Mouse (Mus musculus) left cerebral cortex, postnatal 25 days (tissue): ENCODE data around the gene Unc119. TPM values are rescaled to one million over a fixed set of nuclear protein-coding genes. Genes with fewer than 3 reads are reported as not detected.

ENCODE experiments used
- DNase-seq, 2 experiments: peaks; one replicate each; pipeline ENCODE4 v3.0.0; 2022; ENCODE audit warnings: low spot score in 2 of 2, mixed read lengths in 1 of 2
- intact Hi-C: fragments of 180-260 bp; cut with DNase I; formaldehyde crosslinking; loops from one replicate; pipeline ENCODE4 v1.15.1; 2025
- total RNA-seq, 2 experiments: library from RNA; stranded (reverse); gene quantifications; 2 replicates each; pipeline ENCODE4 v1.2.3; 2021

Gene Unc119
- 10 to 100 TPM; 27.9 to 30.2 TPM for total RNA-seq

DNA sequence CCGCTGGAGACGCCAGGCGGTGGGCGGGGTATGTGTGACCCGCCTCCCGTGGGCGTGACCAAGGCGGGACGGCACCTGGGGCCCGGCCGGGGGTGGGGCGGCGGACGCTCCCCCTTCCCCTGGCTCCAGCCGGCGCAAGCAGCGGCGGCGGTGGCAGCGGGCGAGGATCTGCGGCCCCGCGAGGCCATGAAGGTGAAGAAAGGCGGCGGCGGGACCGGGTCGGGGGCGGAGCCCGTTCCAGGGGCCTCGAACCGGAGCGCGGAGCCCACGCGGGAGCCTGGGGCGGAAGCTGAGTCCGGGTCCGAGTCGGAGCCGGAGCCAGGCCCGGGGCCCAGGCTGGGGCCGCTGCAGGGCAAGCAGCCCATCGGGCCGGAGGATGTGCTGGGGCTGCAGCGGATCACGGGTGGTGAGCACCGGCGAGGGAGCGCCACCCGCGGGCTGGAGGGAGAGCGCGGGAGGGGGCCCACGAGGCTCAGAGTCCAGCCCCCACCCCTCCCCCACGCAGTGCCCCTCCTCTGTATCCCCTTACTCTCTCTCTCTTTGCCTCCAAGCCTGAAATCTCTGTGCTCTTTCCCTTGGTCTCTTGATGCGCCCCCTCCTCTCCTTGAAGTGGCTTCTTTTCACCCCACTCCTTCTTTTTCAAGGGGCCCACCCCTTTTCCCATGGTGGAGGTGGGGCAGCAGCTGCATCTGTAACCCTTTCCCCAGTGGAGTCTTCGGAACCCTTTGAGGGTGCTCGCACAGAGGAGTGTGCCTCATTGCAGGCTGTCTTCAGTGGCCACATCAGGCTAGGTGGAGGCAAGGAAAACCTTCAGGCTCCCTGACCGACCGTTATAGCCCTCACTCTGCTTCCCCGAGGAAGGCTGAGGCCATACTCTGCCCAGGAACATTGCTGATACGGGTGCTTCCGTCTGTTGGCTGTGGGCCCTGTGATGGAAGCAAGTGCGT, at the start of gene Unc119:
Unc119 (plus strand) TSS at position 102 of the 947 bp plus-strand sequence.
- intact Hi-C loops = no loop called here
- DNase-seq = peak; percentile 67 to 80

DNA sequence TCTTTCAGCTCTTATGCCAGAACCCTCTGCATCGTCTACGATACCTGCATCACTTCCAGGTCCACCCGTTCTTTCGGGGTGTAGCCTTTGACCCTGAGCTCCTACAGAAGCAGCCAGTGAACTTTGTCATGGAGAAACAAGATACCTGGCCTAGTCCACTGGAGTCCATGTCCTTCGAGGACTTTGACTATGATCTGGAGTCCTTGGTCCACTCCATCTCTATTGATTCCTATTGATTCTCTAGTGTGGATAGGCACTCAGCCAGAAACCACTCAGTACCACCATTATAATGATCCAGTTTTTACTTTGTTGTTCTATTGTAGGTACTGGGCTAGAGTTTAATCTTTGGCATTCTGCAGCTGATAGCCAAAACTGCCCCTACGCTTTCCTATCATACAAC, 48.7 kb upstream of the Unc119 start:
- no peak for DNase-seq

DNA sequence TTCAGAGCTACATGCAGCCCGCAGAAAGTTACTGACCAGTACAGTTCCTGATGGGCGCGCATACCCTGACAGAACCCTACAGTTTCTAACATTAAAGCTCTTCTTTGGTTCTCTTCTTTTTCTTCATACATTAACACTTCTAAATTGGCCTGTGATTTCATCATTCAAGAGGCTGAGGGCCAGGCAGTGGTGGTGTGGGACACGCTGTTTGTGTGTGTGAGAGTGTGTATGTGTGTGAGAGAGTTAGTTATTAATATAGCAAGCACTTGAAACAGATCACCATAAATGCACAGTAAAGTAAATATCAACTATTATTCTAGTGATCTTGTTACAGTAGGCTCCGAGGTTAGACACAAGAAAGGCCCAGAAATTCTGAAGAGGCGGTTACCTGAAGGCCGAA, 42.4 kb upstream of the Unc119 start:
- no peak for DNase-seq
- intact Hi-C loops = loop anchor here (1.0 kb wide), 1 partner anchor 27 kb away; the partner anchor contains the start of gene Pigs

More for the DNA sequence above, 48.7 kb upstream of the Unc119 start:
- intact Hi-C loops = no loop called here

DNA sequence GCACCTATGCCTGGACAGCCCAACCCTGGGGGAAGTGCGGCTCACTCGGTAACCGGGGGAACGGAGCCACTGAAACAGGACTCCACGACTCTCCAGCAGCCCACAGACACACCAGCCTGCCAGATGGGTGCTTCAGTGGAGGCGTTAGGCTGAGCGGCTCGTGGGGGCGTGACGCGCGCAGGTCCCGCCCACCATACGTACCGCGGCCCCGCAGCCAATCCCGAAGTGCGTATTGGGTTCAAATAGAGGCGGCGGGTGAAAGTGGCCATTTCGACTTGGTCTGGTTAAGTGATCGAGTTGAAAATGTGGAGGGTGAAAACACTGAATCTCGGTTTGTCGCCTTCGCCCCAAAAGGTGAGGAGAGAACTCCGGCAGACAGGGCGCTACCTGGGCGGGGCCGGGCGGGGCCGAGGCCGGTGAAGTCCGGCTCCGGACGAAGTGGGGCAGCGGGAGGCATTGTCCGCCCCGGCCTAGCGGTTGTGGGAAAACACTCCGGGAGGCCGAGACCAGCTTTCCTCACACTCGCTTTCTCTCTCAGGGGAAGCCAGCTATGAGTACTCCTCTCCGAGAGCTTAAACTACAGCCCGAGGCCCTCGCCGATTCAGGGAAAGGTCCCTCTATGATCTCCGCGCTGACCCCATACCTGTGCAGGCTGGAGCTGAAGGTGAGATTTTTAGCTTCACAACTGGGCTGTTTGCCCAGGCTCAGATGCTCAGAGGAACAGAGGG, 41.8 kb upstream of the Unc119 start, which contains the start of gene Spag5:
Spag5 (plus strand) TSS at position 173 of the 728 bp plus-strand sequence.
- intact Hi-C loops = loop anchor here (1.0 kb wide), 1 partner anchor 27 kb away; the partner anchor contains the start of gene Pigs
- peak; percentile 90 to 97 for DNase-seq

DNA sequence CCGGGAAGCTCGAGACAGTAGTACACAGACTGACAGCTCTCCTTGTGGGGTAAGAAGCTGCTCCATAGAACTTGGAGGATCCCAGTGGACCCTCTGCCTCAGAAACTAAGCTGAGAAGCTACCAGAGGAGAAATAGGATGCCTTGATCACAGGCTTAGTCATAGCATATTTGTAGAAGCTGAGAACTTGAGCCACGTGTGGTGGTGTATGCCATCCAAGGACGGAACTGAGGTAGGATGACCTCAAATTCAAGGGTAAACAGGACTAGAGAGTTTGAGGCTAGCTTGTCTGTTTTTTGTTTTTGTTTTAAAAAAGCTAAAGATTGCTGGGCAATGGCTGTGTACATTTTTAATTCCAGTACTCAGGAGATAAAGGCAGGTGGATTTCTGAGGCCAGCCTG, 38.0 kb upstream of the Unc119 start:
- intact Hi-C loops = no loop called here
- DNase-seq = no peak

DNA sequence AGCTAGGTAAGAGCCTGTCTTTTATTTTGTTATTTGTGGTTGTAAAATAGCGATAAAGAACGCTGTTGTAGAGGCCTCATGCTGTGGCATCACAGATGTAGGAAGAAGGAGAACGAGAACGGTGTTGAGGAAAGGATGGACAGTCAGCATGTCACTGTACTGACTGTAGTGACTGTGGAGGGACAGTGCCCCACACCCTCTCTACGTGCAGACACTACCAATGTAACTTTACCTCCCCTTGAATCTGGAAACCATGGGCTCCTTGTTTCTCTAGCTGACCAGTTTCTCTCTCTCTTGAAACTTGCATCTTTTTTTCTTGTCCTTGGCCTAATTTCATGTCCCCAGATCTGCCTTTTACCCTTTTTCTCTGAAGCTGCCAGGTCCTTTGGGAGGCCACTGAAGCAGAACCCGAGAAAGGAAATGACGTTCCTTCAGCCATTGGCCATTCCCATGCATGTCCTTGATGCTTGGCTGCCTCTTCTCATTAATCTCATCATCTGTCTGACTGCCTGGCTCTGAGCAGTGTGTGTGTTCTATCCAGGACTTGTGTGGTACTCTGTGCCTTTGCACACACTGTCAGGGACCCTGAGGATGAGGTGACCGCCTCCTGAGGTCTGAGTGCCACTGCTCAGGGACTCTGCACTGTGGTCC, 32.3 kb upstream of the Unc119 start:
- intact Hi-C loops = no loop called here
- DNase-seq = no peak

DNA sequence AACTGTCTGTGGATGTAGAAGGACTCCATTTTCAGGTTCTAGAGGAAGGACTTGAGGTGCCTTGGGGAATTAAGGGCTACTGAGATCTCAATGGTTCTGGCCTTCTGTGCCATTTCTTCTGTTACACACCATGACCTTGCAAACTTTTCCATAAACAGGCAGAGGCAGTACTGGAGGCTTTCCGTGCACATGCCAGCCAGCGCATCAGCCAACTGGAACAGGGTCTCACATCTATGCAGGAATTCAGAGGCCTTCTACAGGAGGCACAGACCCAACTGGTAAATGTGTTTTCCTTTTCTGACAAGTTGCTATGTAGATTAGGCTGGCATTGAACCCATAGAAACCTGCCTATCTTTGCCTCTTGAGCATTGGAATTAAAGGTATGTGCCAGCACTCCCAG, 29.6 kb upstream of the Unc119 start:
- DNase-seq = no peak
- intact Hi-C loops = no loop called here

DNA sequence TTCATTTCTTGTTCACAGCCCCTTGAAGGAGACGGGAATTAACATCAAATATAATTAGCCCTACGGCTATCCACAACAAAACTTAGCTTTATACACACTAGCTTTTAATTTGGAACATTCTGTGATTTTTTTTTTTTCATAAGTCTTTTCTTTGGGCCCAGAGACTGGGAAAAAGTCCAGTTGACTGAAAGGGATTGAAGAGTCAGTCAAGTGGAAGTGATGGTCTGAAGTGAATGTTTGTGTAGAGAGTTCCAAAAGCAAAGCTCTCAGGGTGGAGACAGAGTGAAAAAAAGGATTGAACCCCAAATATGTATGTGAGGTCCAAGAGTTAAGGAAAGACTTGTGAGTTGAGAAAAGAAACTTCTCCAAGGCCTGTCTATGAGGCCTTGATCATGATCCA, 24.9 kb upstream of the Unc119 start:
- intact Hi-C loops = no loop called here
- DNase-seq = no peak

DNA sequence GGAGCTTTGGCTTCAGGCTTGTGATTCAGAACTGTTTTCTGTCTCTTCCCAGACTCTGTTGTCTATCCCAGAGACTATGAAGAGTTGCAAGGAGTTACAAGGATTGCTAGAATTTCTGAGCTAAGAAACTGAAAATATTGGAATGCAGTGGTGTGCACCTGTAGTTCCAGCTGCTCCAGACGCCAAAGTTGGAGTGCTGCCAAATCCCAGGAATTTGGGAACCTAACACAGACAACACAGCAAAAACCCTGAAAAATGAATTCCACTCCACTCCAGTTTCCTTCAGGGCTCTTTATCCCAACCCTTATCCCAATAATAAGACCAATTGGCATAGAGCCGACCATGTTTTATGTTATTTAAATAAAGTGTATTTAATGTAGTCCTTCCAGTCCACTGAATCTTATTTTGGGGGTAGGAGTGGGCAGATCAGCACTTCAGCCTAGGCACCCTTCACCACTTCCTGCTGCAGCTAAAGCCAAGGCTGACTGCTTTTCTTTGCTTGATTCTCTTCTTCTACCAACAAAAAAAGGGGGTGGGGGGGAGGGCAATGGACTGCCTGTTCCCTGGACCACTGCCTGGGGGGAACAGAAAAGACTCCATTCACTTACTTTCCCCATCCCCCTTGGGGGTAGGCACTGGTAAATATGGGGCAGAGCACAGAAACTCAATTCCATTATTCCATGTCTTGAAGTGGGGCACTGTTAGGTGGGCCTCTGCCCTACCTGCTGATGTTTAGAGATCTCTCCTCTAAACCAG, 21.0 kb upstream of the Unc119 start:
- DNase-seq = no peak
- intact Hi-C loops = no loop called here

DNA sequence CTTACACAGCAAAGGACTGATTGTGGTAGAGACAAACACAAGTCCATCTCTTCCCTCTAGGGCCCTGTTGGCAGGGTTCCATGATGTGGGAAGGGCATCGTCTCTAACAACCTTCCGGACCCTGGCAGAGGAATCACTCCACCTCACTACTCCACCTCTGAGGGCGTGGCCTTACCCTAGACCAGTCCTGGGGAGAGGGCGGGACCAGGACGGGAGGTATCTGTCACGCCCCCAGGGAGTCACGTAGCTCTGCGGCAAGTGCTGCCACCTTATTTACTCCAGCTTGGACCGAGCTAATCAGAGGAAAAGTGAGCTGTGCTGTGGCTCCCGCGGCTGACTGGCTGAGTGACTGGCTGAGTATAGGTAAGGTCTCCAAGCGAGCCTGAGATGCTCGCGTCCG, 20.4 kb upstream of the Unc119 start, which contains the start of gene Aldoc:
Aldoc (plus strand) TSS at position 109 of the 400 bp plus-strand sequence.
- intact Hi-C loops = no loop called here
- DNase-seq = peak; percentile 70 to 84

DNA sequence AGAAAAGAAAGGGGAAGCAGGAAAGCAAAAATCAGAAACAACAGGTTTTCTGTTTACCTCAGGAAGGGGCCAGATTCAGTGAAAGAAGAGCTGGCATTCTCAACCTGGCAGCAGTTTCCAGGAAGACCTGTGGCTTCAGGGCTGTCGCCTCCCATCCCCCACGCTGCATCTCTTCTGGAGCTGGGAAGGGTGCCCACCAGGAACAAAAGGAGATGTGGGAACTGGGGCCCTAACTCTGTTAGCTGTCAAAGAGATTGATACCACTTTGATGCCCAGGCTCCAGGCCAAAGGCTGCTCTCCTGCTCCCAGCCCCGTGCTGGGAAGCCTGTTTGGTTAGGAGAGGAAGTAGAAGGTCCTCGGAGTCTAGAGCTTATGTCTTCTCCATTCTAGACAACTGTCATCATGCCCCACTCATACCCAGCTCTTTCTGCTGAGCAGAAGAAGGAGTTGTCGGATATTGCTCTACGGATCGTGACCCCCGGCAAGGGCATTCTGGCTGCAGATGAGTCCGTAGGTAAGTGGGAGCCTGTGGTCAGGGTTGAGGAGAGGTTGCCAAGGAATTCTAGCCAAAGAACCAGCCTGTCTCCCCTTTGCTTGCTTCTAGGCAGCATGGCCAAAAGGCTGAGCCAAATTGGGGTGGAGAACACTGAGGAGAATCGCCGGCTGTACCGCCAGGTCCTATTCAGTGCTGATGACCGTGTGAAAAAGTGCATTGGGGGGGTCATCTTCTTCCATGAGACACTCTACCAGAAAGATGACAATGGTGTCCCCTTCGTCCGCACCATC, 19.1 kb upstream of the Unc119 start:
- intact Hi-C loops = no loop called here
- peak in 1 of 2 experiments; percentile 35 for DNase-seq

DNA sequence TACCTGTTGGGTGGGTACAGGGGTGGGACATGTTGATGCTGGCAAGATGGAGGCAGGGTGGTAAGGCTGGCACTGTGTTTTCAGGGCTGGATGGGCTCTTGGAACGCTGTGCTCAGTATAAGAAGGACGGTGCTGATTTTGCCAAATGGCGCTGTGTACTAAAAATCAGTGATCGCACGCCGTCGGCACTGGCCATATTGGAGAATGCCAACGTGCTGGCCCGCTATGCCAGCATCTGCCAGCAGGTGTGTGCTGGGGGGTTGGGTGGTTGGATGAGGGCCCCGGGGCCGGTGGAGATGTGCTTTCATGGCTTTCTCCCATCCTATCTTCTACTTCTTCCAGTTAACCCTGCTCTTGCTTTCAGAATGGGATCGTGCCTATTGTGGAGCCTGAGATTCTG, 18.3 kb upstream of the Unc119 start:
- intact Hi-C loops = no loop called here
- DNase-seq = no peak

DNA sequence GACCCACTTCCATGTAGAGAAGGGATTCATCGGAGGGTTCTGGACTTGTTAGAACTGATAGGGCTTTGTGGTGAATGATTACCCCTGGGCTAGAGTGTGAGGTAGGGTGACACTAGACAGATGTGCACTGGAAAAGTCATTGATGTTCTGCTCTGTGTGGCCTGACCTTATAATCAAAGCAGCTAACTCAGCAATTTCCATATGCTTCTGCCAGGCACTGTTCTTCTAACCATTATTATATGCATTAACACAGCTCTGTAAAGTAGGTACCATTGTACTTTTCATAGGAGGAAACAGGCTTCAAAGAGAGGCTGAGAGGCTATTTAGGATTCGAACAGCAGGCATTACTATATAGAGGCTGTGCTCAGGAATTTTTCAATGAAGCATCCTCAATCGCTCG, 16.1 kb upstream of the Unc119 start:
- intact Hi-C loops = no loop called here
- no peak for DNase-seq

DNA sequence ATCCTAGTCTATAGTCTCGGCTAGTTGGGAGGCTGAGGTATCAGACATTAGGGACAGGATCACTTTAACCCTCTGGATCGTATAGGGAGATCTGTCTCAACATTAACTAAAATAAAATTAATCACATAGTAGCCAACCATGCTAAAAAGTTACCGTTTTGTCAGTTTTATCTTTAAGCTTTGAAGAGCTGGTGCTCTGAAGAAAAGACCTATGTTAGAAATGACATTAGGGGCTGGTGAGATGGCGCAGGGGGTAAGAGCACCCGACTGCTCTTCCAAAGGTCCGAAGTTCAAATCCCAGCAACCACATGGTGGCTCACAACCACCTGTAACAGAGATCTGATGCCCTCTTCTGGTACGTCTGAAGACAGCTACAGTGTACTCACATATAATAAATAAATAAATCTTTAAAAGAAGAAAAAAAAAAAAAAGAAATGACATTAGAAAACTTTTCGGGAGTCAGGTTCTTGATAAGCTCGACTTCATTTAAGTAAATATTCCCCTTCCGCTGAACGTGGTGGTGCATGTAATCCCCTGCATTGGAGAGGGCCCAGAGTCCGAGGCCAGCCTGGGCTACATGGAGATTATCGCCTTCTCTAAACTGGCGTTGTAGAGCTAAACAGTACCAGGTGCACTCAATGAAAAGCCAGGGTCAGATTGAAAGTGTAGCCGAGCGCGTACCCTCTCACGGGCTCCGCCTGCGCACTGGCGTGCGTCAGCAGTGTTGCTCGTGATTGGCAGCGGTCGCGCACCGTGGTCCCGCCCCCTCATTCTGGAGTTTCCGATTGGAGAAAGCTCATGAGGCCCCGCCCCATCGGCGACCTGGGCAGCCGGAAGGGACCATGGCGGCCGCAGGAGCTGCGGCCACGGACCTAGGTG, 15.4 kb upstream of the Unc119 start, which contains the start of gene Pigs:
Pigs (plus strand) TSS at position 782 of the 878 bp plus-strand sequence.
- intact Hi-C loops = loop anchor here (1.0 kb wide), 1 partner anchor 27 kb away; the partner anchor contains the start of gene Spag5
- DNase-seq = peak; percentile 94 to 98

DNA sequence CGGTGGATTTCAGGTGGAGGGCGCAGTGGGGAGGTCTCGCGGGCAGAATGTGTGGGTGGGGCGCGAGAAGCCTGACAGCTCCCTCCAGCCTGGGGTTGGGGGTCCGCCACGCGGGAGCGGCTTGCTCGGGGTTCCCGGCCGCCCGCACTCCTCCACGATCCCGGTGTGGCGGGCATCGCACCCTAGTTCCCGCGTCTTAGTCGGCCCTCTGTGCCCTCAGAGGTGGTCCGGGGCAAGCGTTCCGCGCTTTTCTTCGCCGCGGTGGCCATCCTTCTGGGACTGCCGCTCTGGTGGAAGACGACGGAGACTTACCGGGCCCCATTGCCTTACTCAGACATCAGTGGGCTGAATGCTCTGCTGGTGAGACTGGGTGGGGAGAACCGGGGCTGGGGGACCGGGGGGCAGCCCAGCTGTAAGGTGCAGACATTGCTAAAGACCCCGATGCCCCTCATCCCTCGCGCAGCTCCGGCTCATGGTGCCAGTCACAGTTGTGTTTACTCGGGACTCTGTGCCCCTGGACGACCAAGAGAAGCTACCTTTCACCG, 14.7 kb upstream of the Unc119 start:
- no peak for DNase-seq
- intact Hi-C loops = loop anchor here (1.0 kb wide), 1 partner anchor 27 kb away; the partner anchor contains the start of gene Spag5

DNA sequence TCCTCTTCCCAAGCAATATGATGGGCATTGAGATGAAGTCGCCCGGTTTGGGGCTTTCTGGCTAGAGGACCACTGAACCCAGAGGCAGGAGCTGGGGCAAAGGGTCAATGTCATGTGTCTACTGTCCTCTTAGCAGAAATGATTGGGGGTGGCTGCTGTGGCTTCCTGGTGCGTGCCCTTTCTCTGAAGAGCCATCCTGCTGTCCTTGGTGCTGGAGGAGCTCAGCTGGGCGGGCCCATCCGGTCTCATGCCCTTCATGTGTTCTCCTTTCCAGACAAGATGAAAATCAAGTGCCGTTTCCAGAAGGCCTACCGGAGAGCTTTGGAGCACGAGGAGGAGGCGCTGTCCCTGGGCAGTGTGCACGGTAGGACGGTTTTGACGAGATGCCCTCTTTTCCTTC, 10.6 kb upstream of the Unc119 start:
- no peak for DNase-seq
- intact Hi-C loops = no loop called here

DNA sequence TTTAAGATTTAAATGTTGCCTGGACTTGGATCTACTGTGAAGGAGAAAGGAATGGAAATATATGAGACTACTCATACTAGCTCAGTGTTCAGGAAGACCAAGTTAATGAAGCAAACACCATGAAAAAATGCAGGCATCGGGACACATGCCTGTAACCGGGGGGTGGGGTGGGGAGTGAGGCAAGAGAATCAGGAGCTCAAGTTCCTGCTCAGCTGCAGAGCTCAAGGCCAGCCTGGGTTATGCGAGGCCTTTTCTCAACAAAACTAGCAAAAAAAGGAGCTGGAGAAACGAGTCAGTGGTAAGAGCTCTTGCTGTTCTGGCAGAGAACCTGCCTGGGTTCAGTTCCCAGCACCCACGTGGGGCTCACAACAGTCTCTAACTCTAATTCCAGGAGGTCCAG, 9.3 kb upstream of the Unc119 start:
- intact Hi-C loops = no loop called here

More for the DNA sequence above, 9.3 kb upstream of the Unc119 start:
- no peak for DNase-seq
